ENCODE assay signal across 24 mouse cellular contexts in genomic region chr17:36830470-36830869, GRCm38 (mm10). TPM values are rescaled to one million over a fixed set of nuclear protein-coding genes. Genes with fewer than 3 reads are reported as not detected.
"Had no signal": no experiment of that assay in that cellular context is flagged by ENCODE, and none has a peak within 500 bp of the region (broad histone marks: within the 10 kb centered on the region; RNA-seq: fewer than 3 reads in every experiment).

No protein-coding gene starts in this region.

- H3K4me1 ChIP-seq: neural tube, embryonic 15.5 days; stomach, embryonic 15.5 days had no signal

- H3K27ac ChIP-seq: neural tube, embryonic 15.5 days; stomach, embryonic 15.5 days; stomach, postnatal 0 days had no signal

- H3K4me2 ChIP-seq: neural tube, embryonic 15.5 days; stomach, embryonic 15.5 days had no signal

- H3K9me3 ChIP-seq: neural tube, embryonic 15.5 days; stomach, embryonic 15.5 days had no signal

- H3K4me3 ChIP-seq: neural tube, embryonic 15.5 days; stomach, embryonic 15.5 days had no signal

- H3K9ac ChIP-seq: neural tube, embryonic 15.5 days; stomach, embryonic 15.5 days had no signal

- H3K27me3 ChIP-seq: stomach, embryonic 15.5 days had no signal

- H3K36me3 ChIP-seq: neural tube, embryonic 15.5 days; stomach, embryonic 15.5 days had no signal

- DNase-seq: retina, postnatal 1 day; right cerebral cortex, adult 18-20 months; right cerebral cortex, postnatal 14 days; right cerebral cortex, postnatal 25 days; right cerebral cortex, postnatal 4 days; spleen, adult 18-20 months; thymus, adult 18-20 months; thymus, adult 2 months; thymus, postnatal 14 days; thymus, postnatal 25 days; thymus, postnatal 36 days; thymus, postnatal 4 days had no signal

RNA-seq across cellular contexts. Expression of gene H2-M10.6, which starts 18.5 kb away (rescaled TPM):
- total RNA-seq: neutrophil, adult 5-6 weeks had no signal
- polyA plus RNA-seq: neural tube, embryonic 14.5 days; neural tube, embryonic 15.5 days; small intestine, adult 2 months; spleen, adult 2 months; stomach, embryonic 14.5 days; stomach, embryonic 15.5 days; stomach, embryonic 16.5 days; stomach, postnatal 0 days; testis, adult 2 months; thymus, adult 2 months; thymus, postnatal 0 days; urinary bladder, adult 2 months had no signal

RNA-seq across cellular contexts. Expression of gene Trim15, which starts 36.5 kb away (rescaled TPM):
- total RNA-seq: neutrophil, adult 5-6 weeks had no signal
- polyA plus RNA-seq: testis, adult 2 months; urinary bladder, adult 2 months had no signal

RNA-seq across cellular contexts. Expression of gene Trim10, which starts 38.9 kb away (rescaled TPM):
- polyA plus RNA-seq: small intestine, adult 2 months; testis, adult 2 months; thymus, adult 2 months had no signal

RNA-seq across cellular contexts. Expression of gene H2-M10.5, which starts 57.8 kb away (rescaled TPM):
- total RNA-seq: neutrophil, adult 5-6 weeks had no signal
- polyA plus RNA-seq: neural tube, embryonic 14.5 days; neural tube, embryonic 15.5 days; small intestine, adult 2 months; spleen, adult 2 months; stomach, embryonic 14.5 days; stomach, embryonic 15.5 days; stomach, embryonic 16.5 days; stomach, postnatal 0 days; testis, adult 2 months; urinary bladder, adult 2 months had no signal
